Mouse (Mus musculus) MEL (cell line): ENCODE results near the gene Shpk. TPM values are rescaled to one million over a fixed set of nuclear protein-coding genes. Genes with fewer than 3 reads are reported as not detected.

Experiments used
- DNase-seq: peaks from one replicate; pipeline ENCODE4 v3.0.0; 2011; ENCODE audit warnings: low read depth, low spot score
- H3K27ac ChIP-seq: 2 replicates; pipeline ENCODE4 v1.5.1; 2012; ENCODE audit warnings: low read depth, mild to moderate bottlenecking, control low read depth, low read length, moderate library complexity; ENCODE audit not compliant: control insufficient read depth
- H3K27me3 ChIP-seq, 2 experiments: fragments of 150-350 bp in 1 of 2; sonication (generic) in 1 of 2; 2 replicates each; pipeline ENCODE4 v1.6.1; 2012; ENCODE audit warnings: low read length in 2 of 2, mild to moderate bottlenecking in 2 of 2, improper control_type of control experiment in 1 of 2, moderate library complexity in 1 of 2; ENCODE audit not compliant: insufficient read depth in 2 of 2, control insufficient read depth in 1 of 2
- H3K36me3 ChIP-seq, 2 experiments: 2 replicates each; pipeline ENCODE4 v1.6.1; 2012 to 2014; ENCODE audit warnings: low read length in 2 of 2, improper control_type of control experiment in 1 of 2, inconsistent platforms in 1 of 2, mild to moderate bottlenecking in 1 of 2; ENCODE audit not compliant: insufficient read depth in 2 of 2, control insufficient read depth in 1 of 2
- H3K4me1 ChIP-seq, 2 experiments: fragments of 150-350 bp in 1 of 2; sonication (generic) in 1 of 2; 2 replicates each; pipeline ENCODE4 v1.6.1; 2012; ENCODE audit warnings: low read length in 2 of 2, improper control_type of control experiment in 1 of 2, mild to moderate bottlenecking in 1 of 2; ENCODE audit not compliant: insufficient read depth in 2 of 2, control insufficient read depth in 1 of 2
- H3K4me3 ChIP-seq, 2 experiments: fragments of 150-350 bp in 1 of 2; sonication (generic) in 1 of 2; 2 replicates each; pipeline ENCODE4 v1.5.1; 2012; ENCODE audit warnings: low read depth in 2 of 2, low read length in 2 of 2, mild to moderate bottlenecking in 2 of 2, moderate library complexity in 2 of 2, control low read depth in 1 of 2, improper control_type of control experiment in 1 of 2; ENCODE audit not compliant: control insufficient read depth in 1 of 2, insufficient read depth in 1 of 2
- H3K79me2 ChIP-seq: 2 replicates; pipeline ENCODE4 v1.6.1; 2012; ENCODE audit warnings: mild to moderate bottlenecking, low read length, moderate library complexity; ENCODE audit not compliant: control insufficient read depth, poor library complexity, insufficient read depth
- H3K9ac ChIP-seq: 2 replicates; pipeline ENCODE4 v1.6.1; 2012; ENCODE audit warnings: low read depth, mild to moderate bottlenecking, control low read depth, low read length, moderate library complexity; ENCODE audit not compliant: control insufficient read depth, poor library complexity, severe bottlenecking
- H3K9me3 ChIP-seq: fragments of 150-350 bp; sonication (generic); replicated peaks from 2 replicates; pipeline ENCODE4 v1.6.1; 2012; ENCODE audit warnings: mild to moderate bottlenecking, low read length, improper control_type of control experiment, moderate library complexity; ENCODE audit not compliant: insufficient read depth
- BHLHE40 ChIP-seq: IDR thresholded peaks from 2 replicates; pipeline ENCODE4 v1.6.1; 2012; ENCODE audit warnings: low read depth, mild to moderate bottlenecking, inconsistent platforms, low read length, improper control_type of control experiment, borderline replicate concordance
- CHD2 ChIP-seq: IDR thresholded peaks from 2 replicates; pipeline ENCODE4 v1.6.1; 2011; ENCODE audit warnings: low read length, improper control_type of control experiment
- ELF1 ChIP-seq: IDR thresholded peaks from 2 replicates; pipeline ENCODE4 v1.6.1; 2014; ENCODE audit warnings: low read depth, mild to moderate bottlenecking, inconsistent platforms, low read length, improper control_type of control experiment, moderate library complexity
- HCFC1 ChIP-seq: IDR thresholded peaks from 2 replicates; pipeline ENCODE4 v1.6.1; 2012; ENCODE audit warnings: low read depth, mild to moderate bottlenecking, inconsistent platforms, low read length, improper control_type of control experiment, moderate library complexity
- KAT2A ChIP-seq: conservative IDR thresholded peaks from 2 replicates; pipeline ENCODE4 v1.6.1; 2012; ENCODE audit warnings: low read depth, low read length, improper control_type of control experiment, inconsistent platforms
- MAX ChIP-seq: IDR thresholded peaks from 2 replicates; pipeline ENCODE4 v1.6.1; 2011; ENCODE audit warnings: low read length, improper control_type of control experiment
- MAZ ChIP-seq: IDR thresholded peaks from 2 replicates; pipeline ENCODE4 v1.6.1; 2012; ENCODE audit warnings: low read depth, mild to moderate bottlenecking, inconsistent platforms, low read length, improper control_type of control experiment
- MXI1 ChIP-seq: IDR thresholded peaks from 2 replicates; pipeline ENCODE4 v1.6.1; 2011; ENCODE audit warnings: mild to moderate bottlenecking, low read depth, low read length, improper control_type of control experiment
- MYC ChIP-seq: IDR thresholded peaks from 2 replicates; pipeline ENCODE4 v1.6.1; 2011; ENCODE audit warnings: low read depth, mild to moderate bottlenecking, low read length, improper control_type of control experiment, moderate library complexity
- NELFE ChIP-seq: IDR thresholded peaks from 2 replicates; pipeline ENCODE4 v1.6.1; 2011; ENCODE audit warnings: low read depth, low read length, improper control_type of control experiment
- NRF1 ChIP-seq: IDR thresholded peaks from 2 replicates; pipeline ENCODE4 v1.6.1; 2014; ENCODE audit warnings: low read depth, mild to moderate bottlenecking, inconsistent platforms, low read length, improper control_type of control experiment, moderate library complexity; ENCODE audit not compliant: poor library complexity, insufficient read depth, severe bottlenecking
- POLR2A ChIP-seq, 2 experiments: IDR thresholded peaks; 2 replicates each; pipeline ENCODE4 v1.6.1; 2011 to 2012; ENCODE audit warnings: low read length in 2 of 2, mild to moderate bottlenecking in 2 of 2, control low read depth in 1 of 2, improper control_type of control experiment in 1 of 2, low read depth in 1 of 2, moderate library complexity in 1 of 2; ENCODE audit not compliant: control insufficient read depth in 1 of 2, insufficient read depth in 1 of 2, poor library complexity in 1 of 2
- POLR2AphosphoS2 ChIP-seq: IDR thresholded peaks from 2 replicates; pipeline ENCODE4 v1.6.1; 2011; ENCODE audit warnings: low read length, improper control_type of control experiment
- POLR2AphosphoS5 ChIP-seq: IDR thresholded peaks from 2 replicates; pipeline ENCODE4 v1.6.1; 2012; ENCODE audit warnings: low read depth, borderline replicate concordance, mild to moderate bottlenecking, inconsistent platforms, low read length, moderate library complexity, mixed read lengths
- RCOR1 ChIP-seq: IDR thresholded peaks from 2 replicates; pipeline ENCODE4 v1.6.1; 2012; ENCODE audit warnings: low read depth, mild to moderate bottlenecking, inconsistent platforms, low read length, improper control_type of control experiment
- SIN3A ChIP-seq: IDR thresholded peaks from 2 replicates; pipeline ENCODE4 v1.6.1; 2012; ENCODE audit warnings: low read length, improper control_type of control experiment, inconsistent platforms
- SMC3 ChIP-seq: IDR thresholded peaks from 2 replicates; pipeline ENCODE4 v1.6.1; 2011; ENCODE audit warnings: low read depth, low read length, improper control_type of control experiment
- TBP ChIP-seq: IDR thresholded peaks from 2 replicates; pipeline ENCODE4 v1.8.0; 2011; ENCODE audit warnings: low read depth, low read length, improper control_type of control experiment
- TCF12 ChIP-seq: IDR thresholded peaks from 2 replicates; pipeline ENCODE4 v1.6.1; 2014; ENCODE audit warnings: low read depth, mild to moderate bottlenecking, inconsistent platforms, low read length, improper control_type of control experiment, moderate library complexity
- UBTF ChIP-seq: IDR thresholded peaks from 2 replicates; pipeline ENCODE4 v1.6.1; 2012; ENCODE audit warnings: low read depth, mild to moderate bottlenecking, inconsistent platforms, low read length, improper control_type of control experiment, moderate library complexity, borderline replicate concordance; ENCODE audit not compliant: insufficient read depth
- USF1 ChIP-seq: IDR thresholded peaks from 2 replicates; pipeline ENCODE4 v1.6.1; 2014; ENCODE audit warnings: low read depth, mild to moderate bottlenecking, inconsistent platforms, low read length, improper control_type of control experiment, moderate library complexity
- ZMIZ1 ChIP-seq: IDR thresholded peaks from 2 replicates; pipeline ENCODE4 v1.6.1; 2012; ENCODE audit warnings: low read depth, mild to moderate bottlenecking, inconsistent platforms, low read length, improper control_type of control experiment, moderate library complexity
- polyA plus RNA-seq, 2 experiments: library from polyadenylated mRNA; stranded (reverse) in 1 of 2; unstranded in 1 of 2; fragments of >175 nt in 1 of 2; fragments of >200 nt in 1 of 2; gene quantifications; 2 replicates each; pipeline versions ENCODE4 v1.2.1 to v1.2.4; 2012; ENCODE audit warnings: low replicate concordance in 2 of 2, low read depth in 1 of 2; ENCODE audit not compliant: insufficient read length in 2 of 2, insufficient read depth in 1 of 2, missing spikeins in 1 of 2
- total RNA-seq: library from RNA; depleted of rRNA; stranded (reverse); fragments of 300-350 nt; gene quantifications from 2 replicates; pipeline ENCODE4 v1.2.3, GENCODE M21; 2012

Gene Shpk
- total and polyA plus RNA-seq, 3 experiments, result 1.4 to 1.6 TPM; not detected in 1

GRCm38 (mm10) chr11:73176608-73177508 lies 22.4 kb upstream of the Shpk start, which contains the start of the genes Emc6 and Tax1bp3:
Gene Emc6 (minus strand): TSS chr11:73177037.
Gene Tax1bp3 (plus strand): TSS chr11:73177083.
- no peaks in the 10 kb centered on the region for H3K9me3 ChIP-seq
- peaks cover 4 to 12% of the 10 kb centered on the region in 2 experiments for H3K4me1 ChIP-seq
- H3K9ac ChIP-seq, result peak within 1 kb of the TSS; percentile 88
- peaks cover 38% of the 10 kb centered on the region for H3K79me2 ChIP-seq
- peaks cover 12 to 19% of the 10 kb centered on the region in 2 experiments; a peak in 3 of 4 replicates for H3K36me3 ChIP-seq
- TF ChIP-seq ZMIZ1 (peak; percentile 72; the same call in 1 of the 2 replicates), MXI1 (peak; percentile 71), KAT2A (peak; percentile 74; the same call in 1 of the 2 replicates), HCFC1 (peak; percentile 89), TCF12 (peak; percentile 77), POLR2AphosphoS5 (no peak), POLR2AphosphoS2 (peak; percentile 88; the same call in 1 of the 2 replicates), MAX (peak; percentile 55; the same call in 1 of the 2 replicates), NELFE (peak; percentile 95), CHD2 (no peak), MYC (peak; percentile 77; the same call in 1 of the 2 replicates), BHLHE40 (no peak), SMC3 (no peak), MAZ (peak; percentile 94), USF1 (0 out of 2 replicates have a peak, but pooled peaks have one; percentile 36), ELF1 (peak; percentile 78), RCOR1 (no peak), UBTF (peak; percentile 80; the same call in 1 of the 2 replicates), SIN3A (peak; percentile 90), POLR2A (IDR thresholded peaks at IDR 0.05; ENCODE audit: control insufficient read depth in 1 of 2, insufficient read depth in 1 of 2, low read depth in 1 of 2, low read length in 2 of 2, poor library complexity in 1 of 2) (peak; percentile 93), NRF1 (peak; percentile 85), TBP (peak; percentile 65; the same call in 1 of the 2 replicates)
- H3K27me3 ChIP-seq, result no peaks in the 10 kb centered on the region
- H3K4me3 ChIP-seq, result peak within 1 kb of the TSS; percentile 91 to 95
- H3K27ac ChIP-seq, result peak within 1 kb of the TSS; percentile 58
- peak; percentile 100 for DNase-seq
